Mouse (Mus musculus): ENCODE results near the gene Gm48552. TPM values are rescaled to one million over a fixed set of nuclear protein-coding genes. Genes with fewer than 3 reads are reported as not detected.

Gene Gm48552
- polyA plus RNA-seq, 1 experiment = not detected

DNA sequence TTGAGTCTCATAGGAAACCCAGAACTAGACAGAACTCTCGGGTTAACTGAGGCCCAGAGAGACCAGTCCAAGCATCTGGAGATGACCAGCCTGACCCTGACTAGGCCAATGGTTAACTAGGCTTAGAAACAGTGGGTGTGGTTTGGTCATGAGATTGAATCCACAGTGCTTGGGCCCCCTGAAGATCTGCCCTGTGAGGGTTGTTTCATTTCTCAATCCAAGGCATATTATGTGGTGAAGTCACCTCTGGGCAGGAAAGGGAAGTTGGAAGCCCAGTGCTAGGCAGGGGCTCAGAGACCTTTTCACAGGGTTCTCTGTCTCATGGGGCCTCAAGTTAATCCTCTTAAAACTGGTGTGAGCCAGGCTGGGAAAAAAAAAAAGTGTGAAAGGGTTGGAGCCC, 30.0 kb upstream of the Gm48552 start:
- H3K4me1 ChIP-seq (ENCODE audit: control insufficient read depth, insufficient read depth, low read length) = peaks cover 64% of the 10 kb centered on the region
- H3K4me3 ChIP-seq (ENCODE audit: insufficient read depth, low read depth, low read length) = no peak overlapping the region; the same call in 1 of the 2 replicates

DNA sequence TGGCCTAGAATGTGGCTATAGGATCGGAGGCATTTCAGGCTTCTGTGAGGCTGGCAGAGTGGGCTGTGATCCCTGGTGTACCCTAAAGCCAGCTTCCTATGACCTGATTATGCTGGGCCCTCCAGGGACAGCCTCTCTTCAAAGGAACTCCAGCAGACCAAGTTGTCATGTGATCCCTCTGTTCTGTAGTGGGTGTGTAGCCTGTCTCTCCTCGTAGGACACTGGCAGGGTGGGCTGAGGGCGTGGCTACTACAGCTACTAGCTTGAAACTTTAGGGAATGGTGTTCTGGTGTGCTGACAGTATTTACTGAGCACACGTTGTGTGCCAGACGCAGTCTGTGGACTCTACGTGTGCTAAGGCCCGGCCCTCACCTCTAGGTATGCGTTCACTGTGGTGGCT, 28.1 kb upstream of the Gm48552 start:
- no peak for TF ChIP-seq POLR2A (IDR thresholded peaks at IDR 0.05; ENCODE audit: insufficient read depth, low read depth, low read length)
- TF ChIP-seq CTCF (IDR thresholded peaks at IDR 0.05; ENCODE audit: insufficient read depth, low read depth, low read length) = no peak
- WGBS = 71% methylated on average over 8 of the region's 8 CpGs
- Histone ChIP-seq H3K4me3 (ENCODE audit: insufficient read depth, low read depth, low read length) (no peak overlapping the region), H3K27ac (ENCODE audit: insufficient read depth, low read depth, low read length) (no peak overlapping the region), H3K4me1 (ENCODE audit: control insufficient read depth, insufficient read depth, low read length) (peaks cover 63% of the 10 kb centered on the region)

More for the DNA sequence above, 30.0 kb upstream of the Gm48552 start:
- WGBS = 65% methylated on average over 1 of the region's 1 CpGs
- H3K27ac ChIP-seq (ENCODE audit: insufficient read depth, low read depth, low read length) = no peak overlapping the region
- no peak for TF ChIP-seq POLR2A (IDR thresholded peaks at IDR 0.05; ENCODE audit: insufficient read depth, low read depth, low read length)
- TF ChIP-seq CTCF (IDR thresholded peaks at IDR 0.05; ENCODE audit: insufficient read depth, low read depth, low read length) = no peak

DNA sequence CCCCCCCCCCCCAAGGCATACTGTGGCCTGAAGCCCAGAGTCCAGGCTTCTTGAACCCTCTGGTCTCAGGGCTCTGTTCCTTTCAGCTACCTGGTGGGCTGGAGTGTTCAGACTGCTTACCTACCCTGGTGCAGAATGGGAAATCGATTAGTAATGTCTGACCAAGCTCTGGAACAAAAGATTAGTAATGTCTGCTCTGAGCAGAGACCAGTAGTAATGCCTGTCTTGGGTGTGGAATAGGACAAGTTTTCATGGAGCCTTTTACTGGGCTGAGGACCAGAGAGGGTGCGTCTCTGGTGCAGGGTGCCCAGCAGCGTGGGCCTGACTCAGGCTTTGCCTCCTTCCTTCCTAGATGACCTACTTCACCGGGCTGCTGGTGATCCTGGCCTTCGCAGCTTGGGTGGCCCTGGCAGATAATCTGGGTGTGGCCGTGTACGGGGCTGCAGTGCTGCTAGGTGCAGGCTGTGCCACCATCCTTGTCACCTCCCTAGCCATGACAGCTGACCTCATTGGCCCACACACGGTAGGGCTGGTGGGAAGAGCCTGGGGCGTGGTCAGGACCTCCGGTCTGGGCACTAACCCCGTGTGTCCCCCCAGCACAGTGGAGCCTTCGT, 26.4 kb upstream of the Gm48552 start:
- no peak overlapping the region for H3K27ac ChIP-seq (ENCODE audit: insufficient read depth, low read depth, low read length)
- TF ChIP-seq POLR2A (IDR thresholded peaks at IDR 0.05; ENCODE audit: insufficient read depth, low read depth, low read length) (no peak), CTCF (IDR thresholded peaks at IDR 0.05; ENCODE audit: insufficient read depth, low read depth, low read length) (no peak)
- H3K4me3 ChIP-seq (ENCODE audit: insufficient read depth, low read depth, low read length) = no peak overlapping the region
- H3K4me1 ChIP-seq (ENCODE audit: control insufficient read depth, insufficient read depth, low read length) = peaks cover 51% of the 10 kb centered on the region
- 86% methylated on average over 12 of the region's 12 CpGs for WGBS

DNA sequence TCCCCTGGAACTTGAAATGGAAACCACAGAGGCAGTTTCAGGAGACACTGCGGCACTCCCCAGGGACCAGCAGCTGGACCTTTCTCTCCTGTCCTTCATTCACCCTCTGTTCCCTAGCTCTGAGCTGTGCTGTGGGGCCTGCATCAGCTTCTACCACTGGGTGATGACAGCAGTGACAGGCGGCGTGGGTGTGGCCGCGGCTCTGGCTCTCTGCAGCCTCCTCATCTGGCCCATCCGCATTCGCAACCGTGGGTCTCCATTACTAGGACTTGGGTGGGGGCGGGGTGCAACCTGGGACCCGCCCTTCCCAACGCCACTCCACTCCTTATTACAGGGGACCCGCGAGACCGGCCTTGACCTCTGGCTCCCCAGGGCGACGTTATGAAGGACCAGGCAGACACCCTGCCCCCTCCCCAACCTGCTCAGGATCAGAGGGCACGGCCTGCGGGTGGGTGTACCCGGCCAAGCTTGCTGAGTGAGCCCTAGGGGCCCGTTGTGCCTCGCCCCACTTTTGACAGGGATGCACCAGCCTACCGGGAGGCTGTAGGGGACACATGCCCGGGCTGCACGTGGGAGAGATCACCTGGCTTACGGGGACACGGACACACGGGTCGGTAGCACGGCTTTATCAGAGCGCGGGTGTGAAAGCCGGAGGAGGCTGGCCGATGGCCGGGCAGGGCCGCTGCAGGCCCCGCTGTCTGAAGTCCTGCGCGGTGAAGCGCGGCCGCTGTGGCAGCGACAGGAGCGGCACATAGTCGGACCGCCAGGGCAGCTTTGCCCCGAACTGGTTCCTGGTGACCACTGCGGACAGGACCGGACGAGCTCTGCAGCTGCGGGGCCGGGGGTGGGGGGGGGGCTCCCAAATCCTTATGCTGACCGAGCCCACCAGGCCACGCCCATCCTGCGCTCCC, 25.1 kb upstream of the Gm48552 start:
- 44% methylated on average over 54 of the region's 54 CpGs for WGBS
- H3K4me1 ChIP-seq (ENCODE audit: control insufficient read depth, insufficient read depth, low read length) = peaks cover 41% of the 10 kb centered on the region
- H3K27ac ChIP-seq (ENCODE audit: insufficient read depth, low read depth, low read length) = no peak overlapping the region
- no peak overlapping the region for H3K4me3 ChIP-seq (ENCODE audit: insufficient read depth, low read depth, low read length)
- TF ChIP-seq POLR2A (IDR thresholded peaks at IDR 0.05; ENCODE audit: insufficient read depth, low read depth, low read length) (no peak), CTCF (IDR thresholded peaks at IDR 0.05; ENCODE audit: insufficient read depth, low read depth, low read length) (no peak)

DNA sequence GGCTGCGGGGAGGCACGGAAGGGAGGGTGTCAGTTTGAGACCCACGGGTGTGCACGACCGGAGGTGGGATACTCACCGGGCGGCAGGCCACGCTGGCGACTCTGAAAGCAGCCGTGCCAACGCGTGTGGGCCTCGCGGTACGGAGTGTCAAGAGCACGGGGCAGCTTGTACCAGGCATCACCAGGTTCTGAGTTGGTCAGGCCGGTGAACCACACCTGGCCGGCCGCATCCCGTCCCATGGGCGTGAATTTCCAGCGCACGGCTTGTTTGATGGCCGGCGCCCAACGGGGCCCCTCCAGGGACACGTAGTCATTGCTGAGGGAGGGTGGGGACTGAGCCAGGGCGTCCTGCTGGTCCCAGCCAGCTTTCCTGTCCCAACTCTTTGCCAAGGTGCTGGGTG, 24.1 kb upstream of the Gm48552 start:
- H3K4me1 ChIP-seq (ENCODE audit: control insufficient read depth, insufficient read depth, low read length) = peaks cover 31% of the 10 kb centered on the region
- H3K4me3 ChIP-seq (ENCODE audit: insufficient read depth, low read depth, low read length) = no peak overlapping the region
- 36% methylated on average over 28 of the region's 28 CpGs for WGBS
- TF ChIP-seq CTCF (IDR thresholded peaks at IDR 0.05; ENCODE audit: insufficient read depth, low read depth, low read length) = no peak
- no peak for TF ChIP-seq POLR2A (IDR thresholded peaks at IDR 0.05; ENCODE audit: insufficient read depth, low read depth, low read length)
- no peak overlapping the region for H3K27ac ChIP-seq (ENCODE audit: insufficient read depth, low read depth, low read length)

DNA sequence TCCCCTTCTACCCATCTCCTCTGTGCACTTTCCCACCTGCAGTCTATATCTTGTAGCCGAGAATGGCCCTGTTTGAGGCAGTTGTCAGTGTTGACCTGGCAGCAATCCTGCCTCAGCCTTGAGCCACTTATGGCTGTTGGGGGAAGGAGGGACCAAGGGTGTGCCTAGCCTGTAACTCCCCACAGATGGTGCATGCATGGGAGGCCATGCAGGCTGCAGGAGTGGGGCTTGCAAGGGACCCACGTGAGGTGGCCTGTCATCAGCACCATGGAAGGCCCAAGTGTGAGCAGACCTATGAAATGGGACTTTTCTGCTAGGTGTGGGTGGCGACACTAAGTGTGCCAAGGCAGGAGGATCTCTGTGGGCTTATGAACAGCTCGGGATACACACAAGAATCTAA, 23.7 kb upstream of the Gm48552 start:
- Histone ChIP-seq H3K4me3 (ENCODE audit: insufficient read depth, low read depth, low read length) (no peak overlapping the region), H3K4me1 (ENCODE audit: control insufficient read depth, insufficient read depth, low read length) (peaks cover 27% of the 10 kb centered on the region), H3K27ac (ENCODE audit: insufficient read depth, low read depth, low read length) (no peak overlapping the region)
- WGBS = 56% methylated on average over 4 of the region's 4 CpGs
- TF ChIP-seq CTCF (IDR thresholded peaks at IDR 0.05; ENCODE audit: insufficient read depth, low read depth, low read length) = no peak
- TF ChIP-seq POLR2A (IDR thresholded peaks at IDR 0.05; ENCODE audit: insufficient read depth, low read depth, low read length) = no peak

DNA sequence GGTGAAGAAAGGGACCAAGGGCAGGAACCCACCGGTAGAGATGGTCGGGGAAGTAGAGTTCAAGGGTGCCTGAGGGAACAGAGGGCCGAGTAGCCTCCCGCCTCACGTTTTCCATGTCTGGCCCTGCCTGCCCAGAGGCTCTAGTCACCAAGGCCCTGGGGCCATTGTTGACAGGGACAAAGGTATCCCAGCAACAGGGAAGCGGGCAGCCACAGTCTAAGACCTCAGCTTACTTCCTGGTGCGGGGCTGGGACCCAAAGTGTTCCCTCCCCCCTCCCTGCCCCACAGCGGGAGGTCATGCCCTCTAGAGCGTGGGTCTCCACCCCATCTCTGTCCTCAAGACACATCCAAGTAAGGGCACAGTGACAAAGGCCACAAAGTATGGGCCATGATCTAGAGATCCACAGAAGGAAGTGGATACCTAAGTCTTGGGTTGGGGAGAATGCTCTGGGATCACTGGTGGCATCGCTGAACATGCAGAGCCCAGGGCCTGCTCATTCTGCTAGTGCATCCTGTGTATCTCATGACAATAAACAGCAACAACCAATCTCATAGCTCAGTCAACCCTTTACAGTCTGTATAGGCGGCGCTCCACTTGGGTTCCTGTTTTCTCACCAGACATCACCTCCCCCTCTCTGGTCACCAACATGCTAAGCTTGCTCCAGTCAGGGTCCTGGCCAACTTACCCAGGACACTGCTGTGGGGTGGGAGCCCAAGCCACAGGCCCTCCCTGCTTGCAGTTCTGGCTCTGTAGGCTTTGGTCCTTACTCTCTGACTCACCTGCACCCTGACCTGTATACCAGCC, 22.9 kb upstream of the Gm48552 start, which contains the start of gene 4930404N11Rik:
TSS of gene 4930404N11Rik (minus strand) at position 145 of the 805 bp plus-strand sequence.
- WGBS = 38% methylated on average over 12 of the region's 12 CpGs
- Histone ChIP-seq H3K4me1 (ENCODE audit: control insufficient read depth, insufficient read depth, low read length) (peaks cover 22% of the 10 kb centered on the region), H3K27ac (ENCODE audit: insufficient read depth, low read depth, low read length) (no peak within 1 kb of the TSS), H3K4me3 (ENCODE audit: insufficient read depth, low read depth, low read length) (no peak within 1 kb of the TSS)
- no peak for TF ChIP-seq CTCF (IDR thresholded peaks at IDR 0.05; ENCODE audit: insufficient read depth, low read depth, low read length)
- no peak for TF ChIP-seq POLR2A (IDR thresholded peaks at IDR 0.05; ENCODE audit: insufficient read depth, low read depth, low read length)

DNA sequence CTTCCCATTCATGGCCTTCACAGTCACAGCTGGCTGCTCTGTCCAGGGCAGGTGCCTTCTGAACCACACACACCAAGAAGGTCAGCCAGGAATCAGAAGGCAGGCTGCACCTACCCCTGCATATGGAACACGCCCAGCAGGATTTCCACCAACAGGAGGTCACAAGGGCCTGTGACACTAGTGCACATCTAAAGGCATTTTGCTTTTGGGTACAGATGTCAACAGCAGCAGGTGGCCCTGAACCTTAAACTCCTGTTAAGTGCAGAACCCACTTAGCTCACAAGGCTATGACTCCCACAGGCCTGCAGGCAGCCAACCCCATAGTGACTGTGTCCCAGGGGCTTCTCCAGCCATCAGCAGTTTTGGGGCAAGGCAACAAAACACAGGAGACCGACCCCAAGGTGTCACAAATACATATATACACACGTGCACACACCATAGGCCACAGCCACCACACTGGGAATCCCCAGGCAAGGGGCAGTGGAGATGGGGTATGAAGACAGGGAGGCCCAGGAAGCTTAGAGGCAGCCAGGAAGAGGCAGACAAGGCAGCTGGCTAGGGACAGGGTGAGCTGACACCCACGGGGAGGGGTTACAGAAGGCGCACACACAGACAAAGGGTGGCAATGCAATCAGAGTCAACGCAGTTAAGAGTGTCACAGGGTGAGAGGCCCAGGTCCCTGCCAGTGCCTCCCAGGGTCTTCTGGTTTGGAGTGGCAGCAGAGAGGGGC, 22.2 kb upstream of the Gm48552 start:
- 67% methylated on average over 6 of the region's 6 CpGs for WGBS
- no peak overlapping the region for H3K27ac ChIP-seq (ENCODE audit: insufficient read depth, low read depth, low read length)

More for the DNA sequence above, 22.2 kb upstream of the Gm48552 start:
- Histone ChIP-seq H3K4me3 (ENCODE audit: insufficient read depth, low read depth, low read length) (no peak overlapping the region), H3K4me1 (ENCODE audit: control insufficient read depth, insufficient read depth, low read length) (peaks cover 18% of the 10 kb centered on the region)
- TF ChIP-seq POLR2A (IDR thresholded peaks at IDR 0.05; ENCODE audit: insufficient read depth, low read depth, low read length) (no peak), CTCF (IDR thresholded peaks at IDR 0.05; ENCODE audit: insufficient read depth, low read depth, low read length) (no peak)

Data from olfactory bulb, adult 2 months (tissue).